Mouse (Mus musculus) midbrain, embryonic 12.5 days (tissue): Measurements from ENCODE around the gene Trappc2l. TPM values are rescaled to one million over a fixed set of nuclear protein-coding genes. Genes with fewer than 3 reads are reported as not detected.

Source experiments
- ATAC-seq: fragments of 200-750 bp; cut with Nextera tagmentation; 2 replicates; pipeline ENCODE4 v1.8.0; 2017; ENCODE audit warnings: low read depth, moderate TSS enrichment, moderate library complexity; ENCODE audit not compliant: low FRiP score
- H3K27ac ChIP-seq: fragments of 300-500 bp; sonication (generic); replicated peaks from 2 replicates; pipeline ENCODE4 v1.5.1; 2016; ENCODE audit warnings: mild to moderate bottlenecking
- H3K27me3 ChIP-seq: fragments of 300-500 bp; sonication (generic); 2 replicates; pipeline ENCODE4 v1.6.1; 2016; ENCODE audit warnings: mild to moderate bottlenecking
- H3K36me3 ChIP-seq: fragments of 300-500 bp; sonication (generic); 2 replicates; pipeline ENCODE4 v1.6.1; 2016
- H3K4me1 ChIP-seq: fragments of 300-500 bp; sonication (generic); 2 replicates; pipeline ENCODE4 v1.6.1; 2016
- H3K4me2 ChIP-seq: fragments of 300-500 bp; sonication (generic); replicated peaks from 2 replicates; pipeline ENCODE4 v1.6.1; 2016; ENCODE audit warnings: mild to moderate bottlenecking, moderate library complexity
- H3K4me3 ChIP-seq: fragments of 300-500 bp; sonication (generic); 2 replicates; pipeline ENCODE4 v1.5.1; 2016; ENCODE audit warnings: mild to moderate bottlenecking
- H3K9ac ChIP-seq: fragments of 300-500 bp; sonication (generic); replicated peaks from 2 replicates; pipeline ENCODE4 v1.6.1; 2016; ENCODE audit warnings: mild to moderate bottlenecking, moderate library complexity
- H3K9me3 ChIP-seq: fragments of 300-500 bp; sonication (generic); 2 replicates; pipeline ENCODE4 v1.6.1; 2016; ENCODE audit warnings: mild to moderate bottlenecking
- WGBS: fragments of 180-500 bp; shearing (Covaris S2); methylation state at CpG from one replicate; pipeline ENCODE4 v1.1.7; 2016; 5-methylcytosine and 5-hydroxymethylcytosine counted together
- microRNA-seq: library from miRNA; unstranded; fragments of <30 nt; microRNA quantifications from one replicate; pipeline ENCODE4, GENCODE M21; 2017
- polyA plus RNA-seq: library from polyadenylated mRNA; unstranded; fragments of >200 nt; fragmentation: Nextera tagmentation; extraction: Ambion mirVana; gene quantifications from 2 replicates; pipeline ENCODE4 v1.2.1, GENCODE M21; 2016

Trappc2l gene
- polyA plus RNA-seq, 1 experiment from 2014 or later: 57.5 TPM

DNA sequence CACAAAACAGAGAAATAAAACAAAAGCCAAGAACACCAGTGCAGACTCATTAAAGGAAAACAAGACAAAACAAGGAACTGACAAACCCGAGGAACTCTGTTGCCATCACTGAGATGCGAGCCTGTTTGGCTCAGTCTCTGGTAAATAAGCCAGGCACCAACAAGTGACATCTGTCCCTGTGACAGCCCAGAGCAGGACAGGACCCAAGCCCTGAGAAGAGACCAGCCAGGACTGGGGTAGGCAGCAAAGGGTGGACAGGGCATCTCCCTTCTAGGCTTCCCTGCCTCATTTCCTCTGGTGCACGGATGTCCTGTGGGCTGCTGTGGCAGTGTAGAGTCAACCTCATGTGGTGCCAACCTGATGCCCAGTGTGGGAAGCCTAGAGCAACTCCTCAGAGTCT is 51.7 kb downstream of the Trappc2l start:
- Histone ChIP-seq H3K4me1 (peaks cover 48% of the 10 kb centered on the region), H3K36me3 (no peaks in the 10 kb centered on the region), H3K9ac (no peak overlapping the region), H3K9me3 (no peaks in the 10 kb centered on the region), H3K4me2 (no peak overlapping the region), H3K27ac (no peak overlapping the region), H3K4me3 (no peak overlapping the region), H3K27me3 (peaks cover 8% of the 10 kb centered on the region)
- WGBS: 83% methylated on average over 3 of the region's 3 CpGs
- ATAC-seq: no peak

- Histone ChIP-seq H3K4me3 (no peak overlapping the region), H3K27me3 (peaks cover 8% of the 10 kb centered on the region), H3K4me1 (peaks cover 48% of the 10 kb centered on the region), H3K36me3 (no peaks in the 10 kb centered on the region), H3K27ac (no peak overlapping the region), H3K9me3 (no peaks in the 10 kb centered on the region), H3K9ac (no peak overlapping the region), H3K4me2 (no peak overlapping the region)
- no peak for ATAC-seq
- 77% methylated on average over 5 of the region's 5 CpGs for WGBS
Observed at GRCm38 (mm10) chr8:122663670-122664069, 52.2 kb downstream of the Trappc2l start.

- no peaks in the 10 kb centered on the region for H3K9me3 ChIP-seq
- peaks cover 52% of the 10 kb centered on the region for H3K4me1 ChIP-seq
- no peak for ATAC-seq
- H3K9ac ChIP-seq: 0 out of 2 replicates have a peak overlapping the region, but pooled peaks have one; percentile 1
- H3K4me2 ChIP-seq: no peak overlapping the region
- no peak overlapping the region for H3K4me3 ChIP-seq
- no peaks in the 10 kb centered on the region for H3K36me3 ChIP-seq
- H3K27me3 ChIP-seq: peaks cover 18% of the 10 kb centered on the region
- WGBS: 59% methylated on average over 8 of the region's 8 CpGs
- 0 out of 2 replicates have a peak overlapping the region, but pooled peaks have one; percentile 31 for H3K27ac ChIP-seq
Observed at GRCm38 (mm10) chr8:122665221-122665620, 53.8 kb downstream of the Trappc2l start.

DNA sequence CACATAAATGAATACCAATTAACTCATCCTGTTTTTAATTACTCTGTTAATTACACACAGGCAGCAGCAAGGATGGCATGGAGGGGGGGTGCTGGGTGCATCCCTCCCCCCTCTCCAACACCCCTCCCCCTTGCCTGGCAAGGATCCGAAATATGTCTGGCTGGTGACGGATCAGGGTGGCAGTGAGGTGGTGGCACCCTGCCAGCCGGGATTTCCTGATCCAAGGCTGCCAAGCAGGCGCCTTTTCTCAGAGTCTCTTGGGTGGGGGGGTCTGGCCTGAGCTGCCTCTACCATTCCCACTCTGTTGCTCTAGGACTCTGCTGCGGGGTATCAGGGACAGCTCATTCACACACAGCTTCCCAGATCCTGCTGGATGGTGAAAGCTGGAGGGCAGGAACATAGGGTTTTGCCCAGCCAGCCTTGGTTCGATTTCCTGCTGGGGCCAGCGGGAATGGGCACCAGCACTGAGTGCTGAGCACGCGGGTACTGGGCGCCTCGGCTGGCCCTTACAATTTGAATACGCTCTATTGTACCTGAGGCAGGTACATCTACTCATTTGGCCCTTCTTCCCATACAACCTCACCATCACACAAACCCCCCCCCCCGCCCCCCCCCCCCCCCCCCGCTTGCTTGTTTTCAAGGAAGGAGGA is 54.4 kb downstream of the Trappc2l start:
- Histone ChIP-seq H3K4me3 (no peak overlapping the region), H3K4me1 (peaks cover 56% of the 10 kb centered on the region), H3K9ac (0 out of 2 replicates have a peak overlapping the region, but pooled peaks have one; percentile 11), H3K4me2 (no peak overlapping the region), H3K9me3 (no peaks in the 10 kb centered on the region), H3K36me3 (no peaks in the 10 kb centered on the region), H3K27ac (0 out of 2 replicates have a peak overlapping the region, but pooled peaks have one; percentile 31), H3K27me3 (peaks cover 23% of the 10 kb centered on the region)
- no peak for ATAC-seq
- WGBS: 80% methylated on average over 13 of the region's 14 CpGs

Small RNA genes within 50 kb of the gene (microRNA-seq; reads per million reads assigned to microRNA genes)
- gene Mir6396: not detected

Other genes with a start within 250 kb of the Trappc2l start
- gene Zc3h18, start 235.0 kb upstream of the Trappc2l start, polyA plus RNA-seq: 68.3 and 74.0 TPM in 2 replicates
- not detected in 2 replicates for gene Il17c, start 189.6 kb upstream of the Trappc2l start, polyA plus RNA-seq
- 58.2 and 63.7 TPM in 2 replicates for gene Cyba, start 178.7 kb upstream of the Trappc2l start, polyA plus RNA-seq
- 45.8 and 47.4 TPM in 2 replicates for gene Mvd, start 168.2 kb upstream of the Trappc2l start, polyA plus RNA-seq
- gene Snai3, start 150.9 kb upstream of the Trappc2l start, polyA plus RNA-seq: not detected in 2 replicates
- gene Rnf166, start 135.6 kb upstream of the Trappc2l start, polyA plus RNA-seq: 36.7 and 37.7 TPM in 2 replicates
- gene Ctu2, start 135.5 kb upstream of the Trappc2l start, polyA plus RNA-seq: 65.1 and 66.8 TPM in 2 replicates
- 5.0 and 8.0 TPM in 2 replicates for gene Piezo1, start 60.3 kb upstream of the Trappc2l start, polyA plus RNA-seq
- gene Cdt1, start 43.6 kb upstream of the Trappc2l start, polyA plus RNA-seq: 30.0 and 34.7 TPM in 2 replicates
- 157 and 160 TPM in 2 replicates for gene Aprt, start 34.7 kb upstream of the Trappc2l start, polyA plus RNA-seq
- 4.9 and 5.7 TPM in 2 replicates for gene Galns, start 177 bp upstream of the Trappc2l start, polyA plus RNA-seq
- gene Pabpn1l, start 11.1 kb downstream of the Trappc2l start, polyA plus RNA-seq: not detected in 2 replicates
- gene Cbfa2t3, start 87.5 kb downstream of the Trappc2l start, polyA plus RNA-seq: 12.9 and 14.5 TPM in 2 replicates
- 16.9 and 17.3 TPM in 2 replicates for gene Acsf3, start 163.8 kb downstream of the Trappc2l start, polyA plus RNA-seq
- 0.43 and 0.76 TPM in 2 replicates for gene Cdh15, start 236.3 kb downstream of the Trappc2l start, polyA plus RNA-seq